Mouse (Mus musculus) neutrophil, adult 83 days (primary cell): ENCODE results near the gene Klk11. TPM values are rescaled to one million over a fixed set of nuclear protein-coding genes. Genes with fewer than 3 reads are reported as not detected.

Experiments
- total RNA-seq, 2 experiments: library from RNA; stranded (reverse); gene quantifications; one replicate each; pipeline ENCODE4 v1.2.4; 2023

The Klk11 gene
- total RNA-seq: not detected

DNA sequence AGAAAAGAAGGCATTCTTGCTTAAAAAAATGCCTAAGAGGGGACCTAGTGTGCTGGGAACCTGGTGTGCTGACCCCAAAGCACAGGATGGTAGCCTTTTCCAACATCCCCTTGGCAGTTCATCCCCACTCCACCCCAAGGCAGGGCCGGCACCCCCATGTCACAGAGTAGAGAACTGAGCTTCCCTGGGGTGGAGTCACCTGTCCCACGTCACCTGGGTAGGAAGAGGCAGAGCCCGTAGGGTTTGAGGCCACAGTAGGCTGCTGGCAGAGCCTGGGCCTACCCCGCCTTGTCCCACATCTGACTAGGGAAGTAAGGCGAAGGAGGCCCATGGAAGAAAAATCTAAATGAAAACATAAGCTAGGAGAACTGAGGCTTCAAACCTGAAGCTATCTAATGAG is at the start of gene Klk11:
Gene Klk11, plus strand, starts transcription at position 241 of the 400 bp plus-strand sequence.

DNA sequence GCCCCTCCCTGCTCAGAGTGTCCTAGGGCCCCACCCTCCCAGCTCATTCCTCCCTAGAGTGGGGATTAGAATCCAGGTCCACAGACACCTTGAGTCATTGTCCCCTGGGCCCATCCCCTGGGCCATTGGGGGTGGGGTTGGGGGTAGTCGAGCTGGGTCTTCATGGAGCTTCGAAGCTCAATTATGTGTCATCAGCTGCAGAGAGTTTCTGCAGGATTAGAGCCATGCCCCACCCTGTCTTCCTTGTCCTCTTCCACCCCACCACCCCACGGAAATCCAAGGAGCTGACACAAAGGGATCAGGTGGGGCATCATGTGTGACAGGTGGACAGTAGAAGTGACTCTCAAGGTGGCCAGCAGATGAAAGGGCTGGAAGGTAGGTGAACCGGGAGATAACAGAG is 5.8 kb upstream of the Klk11 start, which contains the start of gene Klk12:
Gene Klk12, plus strand, starts transcription at position 301 of the 400 bp plus-strand sequence.

DNA sequence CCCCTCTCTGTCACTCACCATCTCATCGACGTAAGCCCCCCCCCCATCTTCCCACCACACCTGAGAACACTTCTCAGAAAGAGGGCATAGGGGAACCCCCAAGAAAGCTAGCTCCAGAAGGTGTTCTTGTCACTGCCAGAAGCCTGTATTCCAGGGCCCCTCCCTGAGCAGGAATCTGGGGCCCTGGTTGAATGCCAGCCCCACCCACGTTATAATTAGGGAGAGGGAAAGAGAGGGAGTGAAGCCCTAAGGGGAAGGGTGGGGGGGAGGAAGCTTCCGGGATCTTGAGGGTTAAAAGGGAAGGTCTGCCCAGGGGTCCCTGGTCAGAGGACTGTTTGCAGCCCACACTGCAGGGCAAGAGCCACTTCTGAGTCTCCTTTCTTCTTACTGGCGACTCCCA is 6.3 kb downstream of the Klk11 start, which contains the start of gene Klk10:
Gene Klk10, plus strand, starts transcription at position 290 of the 400 bp plus-strand sequence.

DNA sequence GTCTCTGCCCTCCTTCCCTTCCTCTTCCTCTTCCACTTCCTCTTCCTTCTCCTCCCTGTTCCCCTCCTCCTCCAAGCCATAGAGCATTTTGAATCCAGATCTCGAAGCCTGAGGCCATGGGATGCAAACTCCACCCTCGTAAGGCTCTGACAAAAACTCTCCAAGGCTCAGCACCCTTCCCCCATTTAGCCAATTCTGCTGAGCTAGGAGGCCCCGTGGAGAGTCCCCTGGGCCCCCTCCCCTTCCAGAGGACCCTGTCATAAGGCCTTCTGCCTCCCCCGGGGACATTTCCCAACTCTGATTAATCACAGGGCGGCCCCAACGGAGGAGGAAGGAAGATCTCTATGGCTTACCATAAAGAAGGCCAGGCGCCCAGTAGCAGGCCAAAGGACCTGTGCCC is 17.2 kb downstream of the Klk11 start, which contains the start of gene Klk9:
Gene Klk9, plus strand, starts transcription at position 301 of the 400 bp plus-strand sequence.

DNA sequence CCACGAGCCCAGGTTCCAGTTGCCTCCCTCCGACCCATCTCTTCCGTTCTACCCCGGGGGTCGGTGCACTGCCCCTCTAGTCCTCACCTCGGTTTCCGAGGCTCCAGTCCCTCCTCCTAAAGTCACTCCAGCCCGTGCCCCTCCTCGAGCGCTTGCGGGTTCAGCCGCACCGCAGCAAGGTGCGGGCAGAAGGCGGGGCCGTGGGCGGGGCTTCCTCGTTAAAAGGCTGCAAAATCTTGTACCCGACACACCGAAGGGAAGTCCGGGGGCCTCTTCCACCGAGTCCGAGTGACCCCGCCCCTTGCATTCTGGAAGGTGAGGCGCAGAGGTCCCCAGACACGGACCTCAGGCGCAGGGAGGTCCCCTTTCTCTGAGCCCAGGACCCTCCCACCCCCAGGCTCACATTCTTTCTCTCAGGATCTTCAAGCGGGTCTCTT is 22.9 kb downstream of the Klk11 start, which contains the start of gene Klk8:
Gene Klk8, plus strand, starts transcription at position 245 of the 437 bp plus-strand sequence.

DNA sequence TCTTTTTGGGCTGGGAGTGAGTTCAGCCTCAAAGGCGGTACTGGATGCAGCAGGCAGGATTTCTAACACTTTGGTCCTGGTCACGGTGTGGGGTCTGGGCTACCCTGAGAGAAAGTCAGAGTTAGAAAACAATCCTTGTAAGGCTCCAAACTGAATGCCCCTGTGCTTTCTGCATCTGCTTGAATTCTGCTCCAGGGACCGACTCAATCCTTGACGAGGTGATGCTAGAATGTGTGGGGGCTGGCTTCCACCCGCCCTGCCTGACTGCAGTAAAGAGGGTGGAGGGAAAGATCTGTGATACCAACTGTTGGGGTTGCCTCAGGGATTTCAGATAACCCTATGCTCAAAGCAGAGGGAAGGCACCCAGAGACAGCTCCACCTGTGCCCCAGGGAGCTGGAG is 36.6 kb downstream of the Klk11 start, which contains the start of gene Klk7:
Gene Klk7, plus strand, starts transcription at position 301 of the 400 bp plus-strand sequence.

DNA sequence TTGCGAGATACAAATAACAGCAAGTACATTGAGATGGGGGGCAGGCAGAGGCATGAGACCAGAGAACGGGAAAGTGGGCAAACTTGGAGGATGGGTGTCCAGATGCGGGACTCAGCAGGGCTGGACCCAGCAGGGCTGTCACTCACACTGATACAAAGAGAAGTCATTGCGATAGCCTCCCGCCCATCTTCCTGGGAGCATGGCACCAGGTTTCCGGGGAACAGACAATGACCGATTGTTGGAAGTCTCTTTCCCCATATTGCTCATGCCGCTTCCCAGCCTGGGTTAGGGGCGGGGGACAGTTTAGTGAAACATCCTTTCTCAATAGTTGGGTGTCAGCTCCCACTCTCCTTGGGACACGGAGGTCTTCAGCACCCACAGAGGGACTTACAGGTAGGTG is 49.8 kb downstream of the Klk11 start, which contains the start of gene Klk6:
Gene Klk6, plus strand, starts transcription at position 301 of the 400 bp plus-strand sequence.

Other genes with a start within 250 kb of the Klk11 start
- 100 to 1,000 TPM; 339 to 380 TPM for gene Cd33, start 230.2 kb upstream of the Klk11 start, total RNA-seq
- gene Zfp658, start 212.3 kb upstream of the Klk11 start, total RNA-seq: 1 to 10 TPM; 2.8 to 3.0 TPM
- 10 to 100 TPM; 11.2 to 11.9 TPM for gene Zfp719, start 195.0 kb upstream of the Klk11 start, total RNA-seq
- gene Zfp819, start 167.4 kb upstream of the Klk11 start, total RNA-seq: under 1 TPM; 0.29 to 0.37 TPM
- under 1 TPM in 1 of 2 experiments, not detected in 1; 0.22 TPM for gene Ceacam18, start 139.9 kb upstream of the Klk11 start, total RNA-seq
- 100 to 1,000 TPM; 147 to 167 TPM for gene Siglece, start 114.4 kb upstream of the Klk11 start, total RNA-seq
- gene Ctu1, start 102.6 kb upstream of the Klk11 start, total RNA-seq: 1 to 10 TPM; 3.0 to 3.6 TPM
- gene Klk14, start 84.2 kb upstream of the Klk11 start, total RNA-seq: not detected
- gene Klk13, start 62.0 kb upstream of the Klk11 start, total RNA-seq: not detected
- not detected for gene Klk12, start 5.7 kb upstream of the Klk11 start, total RNA-seq
- not detected for gene Klk10, start 6.4 kb downstream of the Klk11 start, total RNA-seq
- not detected for gene Klk9, start 17.3 kb downstream of the Klk11 start, total RNA-seq
- 1 to 10 TPM; 1.6 to 2.8 TPM for gene Klk8, start 23.0 kb downstream of the Klk11 start, total RNA-seq
- not detected for gene Klk7, start 36.7 kb downstream of the Klk11 start, total RNA-seq
- gene Klk6, start 49.9 kb downstream of the Klk11 start, total RNA-seq: not detected
- gene Klk5, start 67.4 kb downstream of the Klk11 start, total RNA-seq: not detected
- gene Klk4, start 106.6 kb downstream of the Klk11 start, total RNA-seq: not detected
- gene Klk15, start 159.1 kb downstream of the Klk11 start, total RNA-seq: not detected
- gene Klk1b8, start 176.1 kb downstream of the Klk11 start, total RNA-seq: not detected
- not detected for gene Klk1b1, start 192.1 kb downstream of the Klk11 start, total RNA-seq
- gene Klk1b9, start 201.5 kb downstream of the Klk11 start, total RNA-seq: not detected
- gene Klk1b11, start 221.3 kb downstream of the Klk11 start, total RNA-seq: under 1 TPM in 1 of 2 experiments, not detected in 1; 0.66 TPM
- not detected for gene Klk1b26, start 237.6 kb downstream of the Klk11 start, total RNA-seq